Mouse (Mus musculus) left cerebral cortex, adult 18-20 months (tissue): ENCODE data around the gene Vmn2r48. TPM values are rescaled to one million over a fixed set of nuclear protein-coding genes. Genes with fewer than 3 reads are reported as not detected.
"Not testable (repeated sequence)": the region's sequence is repeated elsewhere in the genome, so short reads cannot be mapped to it uniquely, and the experiment has no call there.

ENCODE experiments used
- DNase-seq, 2 experiments: peaks; one replicate each; pipeline ENCODE4 v3.0.0; 2021 to 2022; ENCODE audit warnings: low spot score in 2 of 2, mixed read lengths in 1 of 2
- long read RNA-seq, 2 experiments: library from polyadenylated mRNA; stranded (forward); transcript quantifications; one replicate each; pipeline ENCODE4 v2.0.0; 2021
- total RNA-seq, 2 experiments: library from RNA; stranded (reverse); gene quantifications; 2 replicates each; pipeline ENCODE4 v1.2.3; 2021

The Vmn2r48 gene
- not detected for total RNA-seq
- long read RNA-seq, experiment 1, result 0 reads
- long read RNA-seq, experiment 2, result 0 reads

DNA sequence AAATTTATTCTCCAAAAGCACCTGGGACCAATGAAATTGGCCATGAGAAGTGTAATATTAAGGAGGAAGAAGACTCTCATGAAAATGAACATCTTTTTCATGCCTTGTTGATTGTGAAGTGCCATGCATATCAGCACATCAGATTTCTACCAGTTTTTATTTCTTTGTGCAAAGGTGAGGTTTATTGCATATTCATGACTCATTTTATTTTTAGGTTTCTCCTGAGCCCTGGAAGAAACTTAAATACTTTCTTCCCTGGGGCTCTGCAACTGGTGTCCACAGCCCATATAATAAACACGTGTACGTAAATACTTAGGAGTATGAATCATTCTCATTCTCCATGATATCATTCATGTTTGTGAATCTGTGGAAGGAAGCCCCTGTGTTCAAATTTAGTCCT is at the start of gene Vmn2r48:
Vmn2r48 (minus strand) TSS at position 101 of the 400 bp plus-strand sequence.
- not testable (repeated sequence) for DNase-seq

DNA sequence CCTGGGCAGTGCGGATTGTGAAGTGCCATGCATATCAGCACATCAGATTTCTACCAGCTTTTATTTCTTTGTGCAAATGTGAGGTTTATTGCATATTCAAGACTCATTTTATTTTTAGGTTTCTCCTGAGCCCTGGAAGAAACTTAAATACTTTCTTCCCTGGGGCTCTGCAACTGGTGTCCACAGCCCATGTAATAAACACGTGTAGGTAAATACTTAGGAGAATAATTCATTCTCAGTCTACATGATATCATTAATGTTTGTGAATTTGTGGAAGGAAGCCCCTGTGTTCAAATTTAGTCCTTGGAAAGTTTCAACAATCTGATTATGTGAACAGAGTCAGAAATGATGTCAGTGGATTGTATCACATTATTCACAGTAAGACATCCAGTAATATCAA is 38.8 kb upstream of the Vmn2r48 start, which contains the start of gene Vmn2r49:
Vmn2r49 (minus strand) TSS at position 101 of the 400 bp plus-strand sequence.
- not testable (repeated sequence) for DNase-seq

Other genes starting within 250 kb of the Vmn2r48 start
- gene Vmn2r46, start 183.0 kb downstream of the Vmn2r48 start, total RNA-seq, result not detected
- not detected for gene Vmn2r47, start 112.3 kb downstream of the Vmn2r48 start, total RNA-seq
- gene Vmn2r49, start 38.7 kb upstream of the Vmn2r48 start, total RNA-seq, result not detected
- not detected for gene Vmn2r50, start 99.7 kb upstream of the Vmn2r48 start, total RNA-seq
- gene Vmn2r51, start 152.2 kb upstream of the Vmn2r48 start, total RNA-seq, result not detected
- not detected for gene Vmn2r52, start 223.0 kb upstream of the Vmn2r48 start, total RNA-seq